Mouse (Mus musculus) E14TG2a.4 (cell line): ENCODE data around the gene Bpnt1.

ENCODE experiments used
- CTCF ChIP-seq: conservative IDR thresholded peaks from 2 replicates; pipeline ENCODE4 v1.5.1; 2014; ENCODE audit warnings: low read length
- POU5F1 ChIP-seq: IDR thresholded peaks from 2 replicates; pipeline ENCODE4 v1.6.1; 2014; ENCODE audit warnings: low read length, borderline replicate concordance

DNA sequence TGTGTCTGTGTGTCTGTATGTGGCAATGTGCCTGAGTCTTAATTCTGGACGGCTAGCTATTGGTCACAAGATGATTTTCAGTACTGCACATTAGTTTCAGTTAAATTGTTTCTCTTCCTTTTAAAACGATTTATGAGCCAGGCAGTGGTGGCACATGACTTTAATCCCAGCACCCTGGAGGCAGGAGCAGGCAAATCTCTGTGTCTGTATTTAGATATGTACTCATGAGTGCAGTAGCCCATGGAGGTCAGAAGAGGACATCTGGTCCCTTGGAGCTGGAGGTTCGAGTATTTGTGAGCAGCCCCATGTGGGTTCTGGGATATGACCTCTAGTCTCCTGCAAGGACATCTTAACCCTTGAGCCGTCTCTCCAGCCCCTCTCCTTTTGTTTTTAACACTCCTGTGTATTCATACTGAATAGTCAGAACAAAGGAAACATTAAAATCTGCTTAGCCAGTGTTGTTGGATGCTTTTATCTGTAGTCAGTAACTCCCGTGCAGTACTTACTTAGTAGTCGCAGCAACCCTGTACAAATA is 3.3 kb downstream of the Bpnt1 start:
- no peak for TF ChIP-seq CTCF
- no peak for TF ChIP-seq POU5F1
